Mouse (Mus musculus) hindbrain, embryonic 16.5 days (tissue): ENCODE data around the gene Rab40c. TPM values are rescaled to one million over a fixed set of nuclear protein-coding genes. Genes with fewer than 3 reads are reported as not detected.

Experiments used
- ATAC-seq: fragments of 200-750 bp; cut with Nextera tagmentation; 2 replicates; pipeline ENCODE4 v1.8.0; 2017; ENCODE audit warnings: moderate TSS enrichment, moderate library complexity
- H3K27ac ChIP-seq: fragments of 300-500 bp; sonication (generic); 2 replicates; pipeline ENCODE4 v1.5.1; 2014; ENCODE audit warnings: low read depth, mild to moderate bottlenecking, control low read depth, low read length, moderate library complexity
- H3K27me3 ChIP-seq: fragments of 300-500 bp; sonication (generic); replicated peaks from 2 replicates; pipeline ENCODE4 v1.6.1; 2014; ENCODE audit warnings: low read length; ENCODE audit not compliant: control insufficient read depth, insufficient read depth
- H3K36me3 ChIP-seq: fragments of 300-500 bp; sonication (generic); 2 replicates; pipeline ENCODE4 v1.6.1; 2014; ENCODE audit warnings: mild to moderate bottlenecking, low read length, moderate library complexity, mixed read lengths; ENCODE audit not compliant: control insufficient read depth, insufficient read depth
- H3K4me1 ChIP-seq: fragments of 300-500 bp; sonication (generic); 2 replicates; pipeline ENCODE4 v1.6.1; 2014; ENCODE audit warnings: low read depth, low read length; ENCODE audit not compliant: control insufficient read depth, insufficient read depth
- H3K4me2 ChIP-seq: fragments of 300-500 bp; sonication (generic); 2 replicates; pipeline ENCODE4 v1.6.1; 2014; ENCODE audit warnings: mild to moderate bottlenecking, low read length, control low read depth, moderate library complexity
- H3K4me3 ChIP-seq: fragments of 300-500 bp; sonication (generic); 2 replicates; pipeline ENCODE4 v1.5.1; 2014; ENCODE audit warnings: mild to moderate bottlenecking, low read length, control low read depth, moderate library complexity
- H3K9ac ChIP-seq: fragments of 300-500 bp; sonication (generic); 2 replicates; pipeline ENCODE4 v1.6.1; 2014; ENCODE audit warnings: low read depth, mild to moderate bottlenecking, control low read depth, low read length, moderate library complexity
- H3K9me3 ChIP-seq: fragments of 300-500 bp; sonication (generic); 2 replicates; pipeline ENCODE4 v1.6.1; 2014; ENCODE audit warnings: mild to moderate bottlenecking, low read length, moderate library complexity; ENCODE audit not compliant: control insufficient read depth
- WGBS: fragments of 180-500 bp; shearing (Covaris S2); extraction: QIAGEN DNeasy Blood & Tissue Kit; methylation state at CpG from one replicate; pipeline ENCODE4 v1.1.7; 2014; 5-methylcytosine and 5-hydroxymethylcytosine counted together
- polyA plus RNA-seq: library from polyadenylated mRNA; unstranded; fragments of >200 nt; fragmentation: Nextera tagmentation; extraction: Ambion mirVana; gene quantifications from 2 replicates; pipeline ENCODE4 v1.2.1, GENCODE M21; 2015

The Rab40c gene
- polyA plus RNA-seq, 1 experiment from 2014 or later, result 49.5 TPM

- H3K9ac ChIP-seq, result peak within 1 kb of the TSS; percentile 87
- peak within 1 kb of the TSS; percentile 96 for H3K4me2 ChIP-seq
- peak within 1 kb of the TSS; percentile 77 for H3K27ac ChIP-seq
- no peaks in the 10 kb centered on the region for H3K27me3 ChIP-seq
- H3K4me1 ChIP-seq, result peaks cover 18% of the 10 kb centered on the region
- peak; percentile 91 for ATAC-seq
- WGBS, result under 1% methylated on average over 23 of the region's 24 CpGs
- no peaks in the 10 kb centered on the region for H3K36me3 ChIP-seq
- H3K9me3 ChIP-seq, result no peaks in the 10 kb centered on the region
- peak within 1 kb of the TSS; percentile 97 for H3K4me3 ChIP-seq
These were observed 50.8 kb downstream of the Rab40c start, which contains the start of gene Mcrip2 for GRCm38 (mm10) chr17:25868601-25869191. Gene Mcrip2, minus strand, starts transcription at chr17:25868764.

- no peaks in the 10 kb centered on the region for H3K9me3 ChIP-seq
- H3K4me3 ChIP-seq, result peak overlapping the region; percentile 97
- ATAC-seq, result no peak; the same call in 1 of the 2 replicates
- H3K4me1 ChIP-seq, result peaks cover 18% of the 10 kb centered on the region
- peak overlapping the region; percentile 96 for H3K4me2 ChIP-seq
- 2% methylated on average over 41 of the region's 42 CpGs for WGBS
- H3K27ac ChIP-seq, result peak overlapping the region; percentile 77
- peak overlapping the region; percentile 87 for H3K9ac ChIP-seq
- H3K36me3 ChIP-seq, result no peaks in the 10 kb centered on the region
- no peaks in the 10 kb centered on the region for H3K27me3 ChIP-seq
These were observed 51.5 kb downstream of the Rab40c start for GRCm38 (mm10) chr17:25867836-25868600.

DNA sequence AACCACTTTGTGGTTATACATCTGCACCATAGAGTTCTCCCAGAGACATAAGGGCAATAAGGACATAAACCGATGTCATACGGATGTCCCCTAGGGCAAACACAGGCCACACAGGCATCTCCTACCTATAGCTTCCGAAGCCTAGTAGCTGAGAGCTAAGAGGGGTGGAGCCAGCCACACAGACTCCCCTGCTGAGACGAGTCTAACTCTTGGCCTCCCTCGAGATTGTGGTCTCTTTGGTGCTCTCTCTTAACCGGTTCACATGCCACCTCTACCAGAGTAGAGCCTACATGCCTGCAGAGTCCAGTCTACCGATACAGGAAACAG is 52.1 kb downstream of the Rab40c start:
- no peak for ATAC-seq
- Histone ChIP-seq H3K27ac (no peak overlapping the region), H3K9me3 (no peaks in the 10 kb centered on the region), H3K4me1 (peaks cover 18% of the 10 kb centered on the region), H3K4me2 (peak overlapping the region; percentile 96), H3K27me3 (no peaks in the 10 kb centered on the region), H3K4me3 (peak overlapping the region; percentile 97), H3K9ac (peak overlapping the region; percentile 87), H3K36me3 (no peaks in the 10 kb centered on the region)
- 20% methylated on average over 7 of the region's 7 CpGs for WGBS

GRCm38 (mm10) chr17:25866172-25866571 is 53.4 kb downstream of the Rab40c start:
- peaks cover 24% of the 10 kb centered on the region for H3K4me1 ChIP-seq
- H3K36me3 ChIP-seq, result no peaks in the 10 kb centered on the region
- 96% methylated on average over 3 of the region's 3 CpGs for WGBS
- no peak overlapping the region for H3K4me3 ChIP-seq
- H3K9ac ChIP-seq, result peak overlapping the region; percentile 17; the same call in 1 of the 2 replicates
- no peaks in the 10 kb centered on the region for H3K9me3 ChIP-seq
- H3K27me3 ChIP-seq, result no peaks in the 10 kb centered on the region
- no peak overlapping the region for H3K27ac ChIP-seq
- no peak overlapping the region for H3K4me2 ChIP-seq
- ATAC-seq, result no peak

DNA sequence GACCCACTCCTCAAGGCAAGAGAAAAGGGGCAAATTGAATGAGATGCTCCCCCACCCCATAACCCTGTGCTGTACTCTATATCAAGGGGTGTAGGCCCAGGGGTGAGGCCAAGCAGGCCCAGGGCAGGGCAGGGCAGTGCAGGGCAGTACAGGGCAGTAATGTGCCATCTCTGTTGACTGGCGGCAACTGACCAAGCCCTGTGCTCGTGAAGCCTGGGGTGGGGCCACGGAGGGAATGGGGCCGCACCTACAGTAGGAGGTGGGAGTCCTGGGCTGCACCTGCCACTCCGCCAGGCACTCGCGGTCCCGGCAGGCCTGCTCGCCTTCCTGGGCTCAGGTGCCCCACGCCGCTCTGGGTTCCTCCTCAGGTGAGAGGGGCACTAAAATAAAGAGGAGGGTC is 54.2 kb downstream of the Rab40c start:
- ATAC-seq, result no peak
- Histone ChIP-seq H3K36me3 (no peaks in the 10 kb centered on the region), H3K27me3 (no peaks in the 10 kb centered on the region), H3K4me1 (peaks cover 32% of the 10 kb centered on the region), H3K4me3 (no peak overlapping the region), H3K9ac (no peak overlapping the region), H3K27ac (no peak overlapping the region), H3K9me3 (no peaks in the 10 kb centered on the region), H3K4me2 (no peak overlapping the region)
- WGBS, result 88% methylated on average over 11 of the region's 11 CpGs

DNA sequence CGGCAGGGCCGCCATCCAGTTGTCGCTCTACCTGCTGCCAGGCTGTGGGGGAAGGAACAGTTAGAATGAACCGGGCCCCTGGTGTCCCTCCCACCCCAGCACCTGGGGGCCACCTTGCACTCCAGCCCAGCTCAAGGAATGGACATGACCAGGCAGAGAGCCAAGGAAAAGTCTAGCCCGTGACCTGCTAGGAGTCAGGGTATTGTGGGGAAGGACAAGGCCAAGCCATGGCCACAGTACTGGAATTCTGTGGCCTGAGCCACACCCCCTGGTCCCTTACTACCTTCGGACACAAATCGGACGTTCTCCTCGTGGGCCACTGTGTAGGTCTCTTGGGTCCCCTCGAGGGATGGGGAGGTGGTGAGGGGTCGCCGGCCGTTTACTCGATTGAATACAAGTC is 55.2 kb downstream of the Rab40c start:
- H3K9me3 ChIP-seq, result no peaks in the 10 kb centered on the region
- no peaks in the 10 kb centered on the region for H3K36me3 ChIP-seq
- no peak overlapping the region for H3K9ac ChIP-seq
- peaks cover 35% of the 10 kb centered on the region for H3K4me1 ChIP-seq
- WGBS, result 89% methylated on average over 14 of the region's 14 CpGs
- no peak overlapping the region for H3K27ac ChIP-seq
- H3K27me3 ChIP-seq, result no peaks in the 10 kb centered on the region
- no peak overlapping the region for H3K4me2 ChIP-seq
- H3K4me3 ChIP-seq, result no peak overlapping the region
- ATAC-seq, result no peak

DNA sequence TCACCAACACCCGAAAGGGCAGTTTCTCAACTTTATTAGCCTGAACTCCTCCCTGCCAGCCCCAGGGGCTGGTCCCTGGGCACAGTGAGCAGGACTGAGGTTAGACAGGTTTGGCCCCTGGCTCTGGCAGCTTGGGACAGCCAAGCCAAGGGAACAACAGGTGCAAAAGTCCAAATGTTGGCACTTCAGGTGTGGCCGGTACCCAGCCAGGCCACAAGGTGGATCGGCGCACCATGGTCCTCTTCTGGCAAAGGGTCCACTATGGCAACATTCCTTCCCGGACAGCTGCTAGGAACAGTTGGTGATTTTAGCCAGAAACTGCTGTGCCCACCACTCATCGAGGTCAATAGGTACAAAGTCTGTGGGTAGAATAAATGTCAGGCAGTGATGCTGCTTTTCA is 55.8 kb downstream of the Rab40c start:
- WGBS, result 91% methylated on average over 6 of the region's 6 CpGs

GRCm38 (mm10) chr17:25861704-25862612 is 57.6 kb downstream of the Rab40c start:
- peaks cover 21% of the 10 kb centered on the region for H3K4me1 ChIP-seq
- WGBS, result 15% methylated on average over 6 of the region's 6 CpGs
- peak overlapping the region; percentile 92 for H3K4me2 ChIP-seq
- no peaks in the 10 kb centered on the region for H3K36me3 ChIP-seq
- H3K4me3 ChIP-seq, result peak overlapping the region; percentile 73
- H3K9me3 ChIP-seq, result no peaks in the 10 kb centered on the region
- ATAC-seq, result peak; percentile 47
- peak overlapping the region; percentile 77 for H3K9ac ChIP-seq
- H3K27ac ChIP-seq, result peak overlapping the region; percentile 86
- no peaks in the 10 kb centered on the region for H3K27me3 ChIP-seq

More for the DNA sequence above, 55.8 kb downstream of the Rab40c start:
- Histone ChIP-seq H3K4me1 (peaks cover 31% of the 10 kb centered on the region), H3K4me2 (no peak overlapping the region), H3K9ac (no peak overlapping the region), H3K27me3 (no peaks in the 10 kb centered on the region), H3K9me3 (no peaks in the 10 kb centered on the region), H3K27ac (no peak overlapping the region), H3K36me3 (no peaks in the 10 kb centered on the region), H3K4me3 (no peak overlapping the region)
- ATAC-seq, result no peak
